Mouse (Mus musculus): ENCODE results near the gene Zfp629.

Zfp629 gene

DNA sequence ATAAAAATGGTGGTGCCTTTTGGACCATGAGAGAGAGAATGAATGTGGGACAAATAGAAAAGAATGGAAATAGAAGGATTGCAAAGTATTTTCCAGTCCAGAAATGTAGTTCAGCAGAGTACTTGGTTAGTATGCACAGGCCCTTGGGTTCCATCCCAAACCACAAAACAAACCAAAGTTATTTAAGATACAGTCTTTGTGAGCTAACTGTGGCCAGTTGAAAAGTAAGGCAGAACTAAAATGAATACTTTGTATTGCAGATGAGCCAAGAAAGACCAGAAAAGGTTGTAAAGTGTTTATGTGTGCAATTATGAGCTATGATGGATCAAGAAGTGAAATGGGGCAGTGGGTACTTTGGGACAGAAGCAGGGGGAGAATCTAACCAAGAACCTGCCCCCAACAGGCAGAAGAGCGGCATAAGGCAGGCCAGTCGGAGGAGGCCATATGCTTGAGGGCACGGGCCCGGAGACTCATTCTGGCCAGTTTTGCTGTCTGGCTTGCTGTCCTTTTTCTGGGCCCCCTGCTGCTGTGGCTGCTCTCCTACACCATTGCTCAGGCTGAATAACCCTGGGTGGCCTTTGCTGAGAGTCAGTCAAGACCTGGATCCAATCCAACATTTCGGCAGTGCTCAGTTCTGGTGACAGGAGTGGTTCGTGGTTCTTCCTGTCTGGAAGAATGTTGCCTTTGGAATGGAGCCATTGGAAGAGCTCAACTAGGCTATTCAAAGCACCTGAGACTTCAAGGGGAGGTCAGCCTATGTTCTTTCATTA lies 51.0 kb downstream of the Zfp629 start:
- no peak for DNase-seq (ENCODE audit: low spot score)

DNA sequence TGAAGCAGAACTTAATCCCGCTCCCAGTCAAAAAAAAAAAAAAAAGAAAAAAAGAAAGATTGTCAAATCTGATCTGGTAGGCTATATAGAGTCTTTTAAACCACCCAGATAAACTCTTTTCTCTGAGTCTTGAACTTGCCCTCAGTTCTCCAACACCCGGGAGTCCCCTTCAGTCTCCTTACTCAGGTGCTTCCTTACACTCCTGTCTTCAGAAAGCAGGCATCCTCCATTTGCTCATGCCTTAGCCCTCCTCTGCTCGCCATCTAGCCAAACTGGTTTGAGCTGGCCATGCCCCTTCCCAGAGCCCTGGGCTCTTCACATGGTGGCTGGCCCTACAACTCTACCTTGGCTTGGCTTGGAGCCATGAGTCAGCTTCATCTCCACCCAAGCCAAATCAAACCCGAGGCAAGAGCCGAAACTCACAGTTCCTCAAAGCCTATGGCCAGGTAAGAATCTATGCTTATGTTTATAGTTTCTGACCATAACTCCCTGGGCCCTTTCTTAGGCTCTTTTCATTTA lies 54.2 kb downstream of the Zfp629 start, which contains the start of gene Tmem265:
Gene Tmem265, plus strand, starts transcription at position 51 of the 519 bp plus-strand sequence.
- DNase-seq (ENCODE audit: low spot score), result no peak

DNA sequence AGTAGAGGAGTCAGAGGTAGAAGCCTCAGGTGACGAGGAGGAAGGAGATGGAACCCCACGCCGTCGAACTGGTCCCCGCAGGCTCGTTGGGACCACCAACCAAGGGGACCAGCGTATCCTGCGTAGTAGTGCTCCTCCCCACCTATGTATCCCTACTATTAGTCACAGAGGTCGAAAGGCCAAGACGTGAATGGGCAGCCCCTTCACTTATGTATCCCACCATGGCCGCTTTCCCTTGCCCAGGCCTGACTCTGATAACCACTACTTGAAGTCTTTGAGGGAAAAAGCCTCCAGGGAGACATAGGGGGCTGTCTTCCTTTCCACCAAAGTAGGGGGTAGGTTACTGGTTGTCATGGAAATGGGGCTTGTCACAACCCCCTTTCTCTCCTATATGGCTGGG lies 55.0 kb downstream of the Zfp629 start:
- DNase-seq (ENCODE audit: low spot score), result no peak

Data from ovary, postnatal 36 days (tissue).